Mouse (Mus musculus) pancreas, adult 10 weeks (tissue): ENCODE measurements around the gene Riox1. TPM values are rescaled to one million over a fixed set of nuclear protein-coding genes. Genes with fewer than 3 reads are reported as not detected.

Experiments used
- polyA plus RNA-seq: library from polyadenylated mRNA; stranded (reverse); fragments of 350-450 nt; fragmentation: Illumina TruSeq; extraction: RNeasy Lipid Tissue Mini Kit (QIAGEN cat#74804); gene quantifications from one replicate; pipeline ENCODE4 v1.2.3, GENCODE M21; 2015; ENCODE audit warnings: low read depth, low replicate concordance; ENCODE audit not compliant: insufficient read depth

Riox1 gene
- polyA plus RNA-seq: 1.8 TPM

DNA sequence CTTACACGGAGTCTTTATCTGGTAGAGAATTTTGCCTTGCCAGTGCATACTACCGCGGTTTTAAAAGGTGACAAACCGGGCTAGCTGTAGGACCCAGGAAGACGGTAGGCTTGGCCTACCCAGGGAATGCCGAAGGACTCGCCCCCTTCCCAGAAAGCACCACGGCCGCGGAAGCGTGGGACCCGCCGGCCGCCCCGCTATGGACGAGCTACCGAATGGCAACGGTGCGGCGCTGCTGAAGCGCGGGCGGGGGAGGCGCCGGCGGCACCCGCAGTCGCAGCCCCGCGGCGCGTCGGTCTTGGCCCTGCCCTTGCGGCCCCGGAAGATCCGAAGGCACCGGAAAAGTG is at the start of gene Riox1:
Gene Riox1 (plus strand): TSS at position 116 of the 347 bp plus-strand sequence.

DNA sequence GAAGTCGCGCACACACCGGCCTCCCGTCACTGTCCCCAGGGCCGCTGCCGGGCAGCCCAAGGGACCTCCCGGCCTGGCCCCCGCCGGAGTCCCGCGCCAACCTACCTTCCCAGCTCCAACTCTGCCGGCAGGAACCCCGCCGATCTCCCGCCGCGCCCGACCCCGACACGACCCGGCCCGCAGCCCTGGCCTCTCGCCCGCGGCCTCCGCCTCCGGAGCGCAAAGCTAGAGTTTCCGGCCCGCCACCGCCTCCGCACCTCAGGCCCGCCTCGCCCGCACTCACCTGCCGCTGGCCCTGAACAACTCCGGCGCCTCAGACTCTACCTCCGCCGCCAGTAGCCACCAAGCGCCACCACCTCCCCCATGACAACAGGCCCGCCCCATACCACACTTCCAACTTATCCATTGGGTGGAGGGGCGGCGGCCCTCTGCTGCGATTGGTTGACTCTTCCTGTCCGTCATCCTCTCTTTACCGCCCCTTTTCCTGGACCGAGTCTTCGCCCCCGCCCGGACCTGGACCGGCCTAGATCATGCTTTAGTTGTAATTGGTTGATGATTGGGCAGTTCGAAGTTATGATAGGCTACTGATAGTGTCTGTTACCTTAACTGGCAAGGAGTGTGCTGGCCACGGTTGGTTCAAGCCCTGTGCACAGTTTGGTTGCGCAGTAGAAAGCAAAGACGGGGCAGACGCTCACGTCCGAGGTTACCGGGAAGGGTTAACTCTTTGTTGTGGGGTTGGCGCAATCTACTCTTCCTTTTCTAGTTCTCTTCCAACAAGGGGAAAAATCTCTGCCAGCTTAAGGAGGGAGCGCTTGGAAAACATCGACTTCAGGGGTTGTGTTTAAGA is 28.6 kb upstream of the Riox1 start, which contains the start of gene Numb:
Gene Numb (minus strand): TSS at position 400 of the 847 bp plus-strand sequence.

DNA sequence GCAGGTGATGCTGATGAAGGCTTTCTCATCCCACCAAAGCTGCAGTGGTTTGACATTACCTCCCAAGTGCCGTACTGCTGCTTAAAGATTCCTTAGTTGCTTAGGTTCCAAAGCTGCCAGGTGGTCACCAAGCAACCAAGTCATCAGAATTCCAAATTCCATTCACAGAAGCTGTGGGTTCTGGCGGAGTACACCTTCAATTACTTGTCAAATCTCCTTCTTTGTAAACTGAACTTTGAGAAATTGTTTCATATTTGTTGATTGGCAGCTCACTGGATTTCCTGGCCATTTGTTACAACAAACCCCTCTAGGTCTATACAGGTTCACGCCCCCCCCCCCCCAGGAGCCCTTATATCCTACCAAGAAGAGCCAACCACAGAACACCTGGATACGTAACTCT is 34.3 kb downstream of the Riox1 start, which contains the start of gene Heatr4:
Gene Heatr4 (minus strand): TSS at position 101 of the 400 bp plus-strand sequence.

DNA sequence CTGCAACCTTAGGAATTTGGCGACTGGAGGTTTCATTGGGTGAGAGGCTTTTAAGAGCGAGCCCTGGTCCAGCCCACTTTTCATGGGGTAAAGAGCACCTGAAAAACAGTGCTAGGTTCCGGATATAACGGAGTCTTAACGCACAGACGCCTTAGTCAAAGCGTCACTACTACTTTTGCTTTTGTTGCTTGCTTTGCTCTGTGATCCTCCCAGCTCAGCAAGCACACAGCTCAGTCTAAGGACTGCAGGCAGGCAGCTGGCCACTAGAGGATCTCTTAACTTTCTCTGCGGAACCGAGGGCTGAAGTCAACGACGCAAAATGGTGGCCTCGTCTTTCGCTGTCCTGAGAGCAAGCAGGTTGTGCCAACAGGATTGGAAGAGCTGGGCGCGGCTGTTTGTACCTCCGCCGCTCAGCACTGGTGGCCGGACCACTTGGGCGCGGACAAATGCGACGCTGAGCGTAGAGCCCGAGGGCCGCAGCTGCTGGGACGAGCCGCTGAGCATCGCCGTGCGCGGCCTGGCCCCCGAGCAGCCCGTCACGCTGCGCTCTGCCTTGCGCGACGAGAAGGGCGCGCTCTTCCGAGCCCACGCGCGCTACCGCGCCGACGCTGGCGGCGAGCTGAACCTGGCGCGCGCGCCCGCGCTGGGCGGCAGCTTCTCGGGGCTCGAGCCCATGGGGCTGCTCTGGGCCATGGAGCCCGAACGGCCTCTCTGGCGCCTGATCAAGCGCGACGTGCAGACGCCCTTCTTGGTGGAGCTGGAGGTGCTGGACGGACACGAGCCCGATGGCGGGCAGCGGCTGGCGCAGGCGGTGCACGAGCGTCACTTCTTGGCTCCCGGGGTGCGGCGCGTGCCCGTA is 37.4 kb downstream of the Riox1 start, which contains the start of gene Acot2:
Gene Acot2 (plus strand): TSS at position 279 of the 859 bp plus-strand sequence.

Other genes with a start within 250 kb of the Riox1 start
- 2.1 TPM for gene Papln, start 187.0 kb upstream of the Riox1 start, polyA plus RNA-seq
- 12.0 TPM for gene Numb, start 28.7 kb upstream of the Riox1 start, polyA plus RNA-seq
- not detected for gene Heatr4, start 34.2 kb downstream of the Riox1 start, polyA plus RNA-seq
- gene Acot2, start 37.3 kb downstream of the Riox1 start, polyA plus RNA-seq: 0.81 TPM
- gene Acot1, start 58.9 kb downstream of the Riox1 start, polyA plus RNA-seq: 7.5 TPM
- gene Acot4, start 87.8 kb downstream of the Riox1 start, polyA plus RNA-seq: 0.13 TPM
- not detected for gene Gm49366, start 88.3 kb downstream of the Riox1 start, polyA plus RNA-seq
- not detected for gene Acot3, start 101.5 kb downstream of the Riox1 start, polyA plus RNA-seq
- gene Acot5, start 118.7 kb downstream of the Riox1 start, polyA plus RNA-seq: not detected
- gene Acot6, start 150.0 kb downstream of the Riox1 start, polyA plus RNA-seq: 1.3 TPM
- 3.5 TPM for gene Dnal1, start 163.8 kb downstream of the Riox1 start, polyA plus RNA-seq
- not detected for gene Pnma1, start 197.9 kb downstream of the Riox1 start, polyA plus RNA-seq